Mouse (Mus musculus): ENCODE data around the gene Asphd1. TPM values are rescaled to one million over a fixed set of nuclear protein-coding genes. Genes with fewer than 3 reads are reported as not detected.
A peak's percentile ranks its signal among the peaks of the same experiment; 100 is the strongest.

Asphd1 gene
- polyA plus RNA-seq, 1 experiment: 1.4 TPM

DNA sequence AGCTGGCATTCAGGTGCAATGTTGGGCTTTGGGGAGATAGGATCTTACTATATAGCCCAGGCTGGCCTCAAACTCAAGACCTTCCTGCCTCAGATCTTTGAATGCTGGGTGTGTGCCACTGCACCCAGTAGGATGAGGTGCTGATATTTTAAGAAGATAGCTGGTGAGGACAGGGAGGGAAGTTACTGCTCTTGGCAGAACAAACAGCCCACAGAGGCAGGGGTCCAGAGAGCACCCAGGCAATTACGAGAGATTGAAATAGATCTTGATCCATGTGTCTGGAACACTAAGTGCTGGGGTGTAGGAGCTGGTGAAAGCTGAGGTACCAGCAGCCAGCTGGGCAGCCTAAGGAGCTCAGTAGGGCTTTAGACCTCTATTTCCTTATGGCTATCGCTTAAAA lies 32.2 kb upstream of the Asphd1 start:
- Histone ChIP-seq H3K27me3 (ENCODE audit: control insufficient read depth, insufficient read depth, low read length) (no peaks in the 10 kb centered on the region), H3K4me1 (ENCODE audit: control insufficient read depth, insufficient read depth, low read length) (peaks cover 3% of the 10 kb centered on the region), H3K4me3 (ENCODE audit: control insufficient read depth, low read depth, low read length) (no peak overlapping the region), H3K36me3 (ENCODE audit: control insufficient read depth, insufficient read depth, low read length) (no peaks in the 10 kb centered on the region), H3K27ac (ENCODE audit: control insufficient read depth, insufficient read depth, low read depth, low read length) (no peak overlapping the region)
- TF ChIP-seq CTCF (IDR thresholded peaks at IDR 0.05; ENCODE audit: control insufficient read depth, insufficient read depth, insufficient replicate concordance, low read depth, low read length) (no peak), POLR2A (IDR thresholded peaks at IDR 0.05; ENCODE audit: control insufficient read depth, low read depth, low read length) (no peak)

DNA sequence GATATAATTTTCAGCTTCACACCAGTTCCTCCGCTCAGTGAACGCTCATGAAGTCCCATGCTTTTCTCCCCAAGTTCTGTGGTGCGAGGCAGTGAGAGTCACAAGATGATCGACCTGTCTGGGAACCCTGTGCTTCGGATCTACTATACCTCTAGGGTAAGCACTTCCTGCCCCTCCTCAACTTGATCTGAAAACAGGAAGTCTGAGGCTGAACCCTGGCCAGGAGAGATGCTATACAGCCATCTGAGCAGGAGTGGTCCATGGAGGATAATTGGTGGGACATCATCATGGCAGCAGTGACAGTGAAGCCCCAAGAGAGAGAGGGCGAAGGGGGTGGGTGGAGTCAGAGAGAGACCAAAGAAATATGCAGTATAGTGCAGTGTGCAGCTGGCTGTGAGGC lies 29.5 kb upstream of the Asphd1 start:
- Histone ChIP-seq H3K27ac (ENCODE audit: control insufficient read depth, insufficient read depth, low read depth, low read length) (no peak overlapping the region), H3K36me3 (ENCODE audit: control insufficient read depth, insufficient read depth, low read length) (no peaks in the 10 kb centered on the region), H3K4me3 (ENCODE audit: control insufficient read depth, low read depth, low read length) (peak overlapping the region; percentile 2), H3K27me3 (ENCODE audit: control insufficient read depth, insufficient read depth, low read length) (no peaks in the 10 kb centered on the region), H3K4me1 (ENCODE audit: control insufficient read depth, insufficient read depth, low read length) (peaks cover 11% of the 10 kb centered on the region)
- no peak for TF ChIP-seq POLR2A (IDR thresholded peaks at IDR 0.05; ENCODE audit: control insufficient read depth, low read depth, low read length)
- no peak for TF ChIP-seq CTCF (IDR thresholded peaks at IDR 0.05; ENCODE audit: control insufficient read depth, insufficient read depth, insufficient replicate concordance, low read depth, low read length)

DNA sequence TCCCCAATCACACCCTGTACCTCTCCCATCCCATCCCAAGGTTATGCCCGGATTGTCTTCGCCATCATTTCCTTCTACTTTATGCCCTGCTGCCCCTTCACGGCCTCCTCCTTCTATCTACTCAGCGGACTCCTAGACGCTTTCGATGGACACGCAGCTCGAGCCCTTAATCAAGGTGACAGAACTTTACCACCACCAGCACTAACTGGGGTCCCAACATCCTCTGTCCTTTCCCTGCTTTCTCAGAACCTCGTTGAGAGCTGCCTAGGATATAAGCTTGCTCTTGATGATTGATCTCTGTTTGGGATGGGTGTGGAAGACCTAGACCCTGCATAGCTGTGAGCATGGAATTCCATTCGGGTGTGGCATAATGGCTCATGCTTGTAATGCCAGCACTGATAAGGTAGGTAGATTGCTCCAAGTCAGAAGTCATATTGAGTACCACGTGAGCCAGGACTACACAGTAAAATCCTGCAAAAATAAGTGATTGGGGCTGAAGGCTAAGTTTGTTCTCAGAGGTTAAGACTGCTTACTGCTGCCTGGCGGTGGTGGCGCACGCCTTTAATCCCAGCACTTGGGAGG lies 27.6 kb upstream of the Asphd1 start:
- Histone ChIP-seq H3K36me3 (ENCODE audit: control insufficient read depth, insufficient read depth, low read length) (no peaks in the 10 kb centered on the region), H3K27me3 (ENCODE audit: control insufficient read depth, insufficient read depth, low read length) (no peaks in the 10 kb centered on the region), H3K27ac (ENCODE audit: control insufficient read depth, insufficient read depth, low read depth, low read length) (no peak overlapping the region), H3K4me3 (ENCODE audit: control insufficient read depth, low read depth, low read length) (peak overlapping the region; percentile 91), H3K4me1 (ENCODE audit: control insufficient read depth, insufficient read depth, low read length) (peaks cover 11% of the 10 kb centered on the region)
- TF ChIP-seq CTCF (IDR thresholded peaks at IDR 0.05; ENCODE audit: control insufficient read depth, insufficient read depth, insufficient replicate concordance, low read depth, low read length): no peak
- TF ChIP-seq POLR2A (IDR thresholded peaks at IDR 0.05; ENCODE audit: control insufficient read depth, low read depth, low read length): no peak

DNA sequence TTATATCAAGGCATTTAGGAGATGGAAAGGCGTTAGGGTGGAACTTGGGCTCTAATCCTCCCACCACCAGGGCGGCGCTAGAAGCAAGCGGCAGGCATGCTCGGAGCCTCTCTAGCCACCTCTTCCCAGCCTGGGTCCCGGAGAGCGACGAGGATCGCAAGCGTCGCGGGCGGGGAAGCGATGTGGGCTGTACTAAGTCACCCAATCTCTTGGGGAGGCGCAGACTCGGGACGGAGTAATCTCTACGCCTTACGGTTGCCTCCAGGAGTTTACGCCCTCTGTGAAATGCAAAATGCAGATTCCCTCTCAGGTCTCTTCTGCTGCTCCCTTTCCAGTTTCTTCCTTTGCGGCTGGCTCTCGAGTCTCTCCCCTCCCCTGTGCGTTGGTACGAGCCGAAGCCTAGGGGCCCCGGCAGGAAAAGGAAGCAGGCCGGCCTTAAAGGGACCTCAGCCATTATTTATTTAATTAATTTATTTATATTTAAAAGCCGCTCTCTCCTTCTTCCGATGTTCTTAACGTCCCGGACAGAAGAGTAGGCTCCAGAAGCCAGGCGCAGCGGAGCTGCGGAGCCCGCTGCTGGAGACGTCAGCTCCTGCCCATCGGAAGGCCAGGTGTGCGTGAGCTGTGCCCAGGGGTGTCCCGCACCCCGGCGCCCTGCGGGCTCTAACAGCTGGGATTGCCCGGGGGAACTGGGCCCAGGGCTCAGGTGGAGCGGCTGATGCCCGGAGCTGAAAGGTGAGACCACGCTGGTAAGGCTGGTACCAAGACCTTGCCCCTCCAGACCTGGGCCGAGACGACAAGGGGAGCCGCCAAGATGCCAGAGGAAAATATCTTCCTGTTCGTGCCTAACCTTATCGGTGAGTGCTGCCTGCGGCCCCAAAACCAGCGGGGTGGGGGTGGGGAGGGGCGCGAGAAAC lies 26.8 kb upstream of the Asphd1 start, which contains the start of gene Cdiptos:
Gene Cdiptos, minus strand, starts transcription at position 149 of the 917 bp plus-strand sequence.
- Histone ChIP-seq H3K4me1 (ENCODE audit: control insufficient read depth, insufficient read depth, low read length) (peaks cover 11% of the 10 kb centered on the region), H3K4me3 (ENCODE audit: control insufficient read depth, low read depth, low read length) (peak within 1 kb of the TSS; percentile 91), H3K36me3 (ENCODE audit: control insufficient read depth, insufficient read depth, low read length) (no peaks in the 10 kb centered on the region), H3K27ac (ENCODE audit: control insufficient read depth, insufficient read depth, low read depth, low read length) (peak within 1 kb of the TSS; percentile 96), H3K27me3 (ENCODE audit: control insufficient read depth, insufficient read depth, low read length) (no peaks in the 10 kb centered on the region)
- TF ChIP-seq POLR2A (IDR thresholded peaks at IDR 0.05; ENCODE audit: control insufficient read depth, low read depth, low read length) (peak; percentile 68), CTCF (IDR thresholded peaks at IDR 0.05; ENCODE audit: control insufficient read depth, insufficient read depth, insufficient replicate concordance, low read depth, low read length) (peak; percentile 91)

DNA sequence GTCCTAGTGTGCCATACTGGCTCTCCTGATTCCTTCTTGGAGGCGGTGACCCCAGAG lies 26.3 kb upstream of the Asphd1 start, which contains the start of gene Cdipt:
Gene Cdipt, plus strand, starts transcription at position 22 of the 57 bp plus-strand sequence.
- H3K27me3 ChIP-seq (ENCODE audit: control insufficient read depth, insufficient read depth, low read length): no peaks in the 10 kb centered on the region
- H3K4me3 ChIP-seq (ENCODE audit: control insufficient read depth, low read depth, low read length): peak within 1 kb of the TSS; percentile 91
- H3K4me1 ChIP-seq (ENCODE audit: control insufficient read depth, insufficient read depth, low read length): peaks cover 11% of the 10 kb centered on the region
- peak within 1 kb of the TSS; percentile 96 for H3K27ac ChIP-seq (ENCODE audit: control insufficient read depth, insufficient read depth, low read depth, low read length)
- H3K36me3 ChIP-seq (ENCODE audit: control insufficient read depth, insufficient read depth, low read length): no peaks in the 10 kb centered on the region
- TF ChIP-seq POLR2A (IDR thresholded peaks at IDR 0.05; ENCODE audit: control insufficient read depth, low read depth, low read length): no peak
- no peak for TF ChIP-seq CTCF (IDR thresholded peaks at IDR 0.05; ENCODE audit: control insufficient read depth, insufficient read depth, insufficient replicate concordance, low read depth, low read length)

DNA sequence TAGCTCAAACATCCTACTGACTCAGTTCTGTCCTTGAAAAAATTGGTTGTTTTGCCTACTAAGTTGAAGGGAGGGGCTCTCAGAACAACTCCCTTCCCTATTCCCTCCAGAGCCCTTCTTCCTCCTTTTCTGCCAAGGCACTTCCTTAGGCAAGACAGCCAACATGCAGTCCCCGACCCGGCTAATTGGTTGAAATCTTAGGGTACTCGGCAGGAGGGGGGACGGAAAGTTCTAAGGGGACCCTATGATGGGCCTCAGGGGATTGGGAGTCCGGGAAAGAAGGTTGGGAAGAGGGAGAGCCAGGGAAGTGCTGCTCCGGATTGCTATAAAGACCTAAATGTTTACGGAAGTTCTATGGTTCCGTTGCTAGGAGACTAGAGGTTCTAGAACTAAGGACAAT lies 26.1 kb upstream of the Asphd1 start:
- no peak; the same call in 1 of the 2 replicates for TF ChIP-seq POLR2A (IDR thresholded peaks at IDR 0.05; ENCODE audit: control insufficient read depth, low read depth, low read length)
- no peak for TF ChIP-seq CTCF (IDR thresholded peaks at IDR 0.05; ENCODE audit: control insufficient read depth, insufficient read depth, insufficient replicate concordance, low read depth, low read length)
- peaks cover 11% of the 10 kb centered on the region for H3K4me1 ChIP-seq (ENCODE audit: control insufficient read depth, insufficient read depth, low read length)
- H3K4me3 ChIP-seq (ENCODE audit: control insufficient read depth, low read depth, low read length): peak overlapping the region; percentile 91
- no peaks in the 10 kb centered on the region for H3K27me3 ChIP-seq (ENCODE audit: control insufficient read depth, insufficient read depth, low read length)
- H3K36me3 ChIP-seq (ENCODE audit: control insufficient read depth, insufficient read depth, low read length): no peaks in the 10 kb centered on the region
- H3K27ac ChIP-seq (ENCODE audit: control insufficient read depth, insufficient read depth, low read depth, low read length): peak overlapping the region; percentile 96

DNA sequence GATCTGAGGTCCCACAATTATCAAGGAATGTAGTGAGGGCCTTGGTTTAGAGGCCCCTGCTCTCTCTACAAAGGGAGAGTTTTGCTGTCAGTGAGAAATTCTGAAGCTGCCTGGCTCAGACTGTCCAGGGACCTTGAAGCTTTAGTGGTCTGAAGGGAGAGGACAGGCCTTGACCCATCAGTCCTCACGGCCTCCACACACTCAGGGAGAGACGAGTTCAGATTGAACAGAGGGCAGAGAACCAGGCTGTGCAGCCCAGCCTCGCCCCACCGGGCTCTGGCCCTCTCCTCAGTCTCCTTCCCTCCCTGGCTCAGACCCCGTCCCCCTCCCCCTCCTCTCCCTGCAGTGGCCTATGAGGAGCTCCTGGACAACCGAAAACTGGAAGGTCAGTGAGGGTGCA lies 18.0 kb upstream of the Asphd1 start:
- H3K27ac ChIP-seq (ENCODE audit: control insufficient read depth, insufficient read depth, low read depth, low read length): no peak overlapping the region
- TF ChIP-seq POLR2A (IDR thresholded peaks at IDR 0.05; ENCODE audit: control insufficient read depth, low read depth, low read length) (no peak), CTCF (IDR thresholded peaks at IDR 0.05; ENCODE audit: control insufficient read depth, insufficient read depth, insufficient replicate concordance, low read depth, low read length) (no peak)
- no peaks in the 10 kb centered on the region for H3K27me3 ChIP-seq (ENCODE audit: control insufficient read depth, insufficient read depth, low read length)
- no peaks in the 10 kb centered on the region; the same call in 1 of the 2 replicates for H3K4me1 ChIP-seq (ENCODE audit: control insufficient read depth, insufficient read depth, low read length)
- no peak overlapping the region for H3K4me3 ChIP-seq (ENCODE audit: control insufficient read depth, low read depth, low read length)
- H3K36me3 ChIP-seq (ENCODE audit: control insufficient read depth, insufficient read depth, low read length): no peaks in the 10 kb centered on the region; the same call in 1 of the 2 replicates
